Mouse (Mus musculus) kidney, adult 18-20 months (tissue): ENCODE data around the gene Slamf6.
"Not testable (repeated sequence)": the region's sequence is repeated elsewhere in the genome, so short reads cannot be mapped to it uniquely, and the experiment has no call there.

Experiments
- DNase-seq: peaks from one replicate; pipeline ENCODE4 v3.0.0; 2021

Gene Slamf6

DNA sequence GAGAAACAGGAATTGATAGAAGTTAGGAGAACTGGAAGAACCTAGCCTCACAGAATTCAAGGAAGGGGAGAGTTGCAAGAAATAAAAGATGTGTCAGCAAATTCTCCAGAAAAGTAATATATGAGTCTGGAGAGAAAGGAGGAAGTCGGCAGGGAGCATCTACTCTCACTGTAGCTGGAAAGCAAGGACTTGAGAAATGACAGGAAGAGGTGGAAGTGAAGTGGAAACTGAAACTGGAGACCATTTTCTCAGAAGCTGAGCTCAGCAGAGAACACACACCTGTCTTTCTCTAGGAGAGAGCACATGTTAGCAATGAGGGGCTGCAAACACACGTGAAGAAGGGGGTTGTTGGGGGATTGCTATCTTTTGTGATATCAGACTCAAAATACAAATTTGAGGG lies 40.1 kb downstream of the Slamf6 start:
- no peak for DNase-seq

DNA sequence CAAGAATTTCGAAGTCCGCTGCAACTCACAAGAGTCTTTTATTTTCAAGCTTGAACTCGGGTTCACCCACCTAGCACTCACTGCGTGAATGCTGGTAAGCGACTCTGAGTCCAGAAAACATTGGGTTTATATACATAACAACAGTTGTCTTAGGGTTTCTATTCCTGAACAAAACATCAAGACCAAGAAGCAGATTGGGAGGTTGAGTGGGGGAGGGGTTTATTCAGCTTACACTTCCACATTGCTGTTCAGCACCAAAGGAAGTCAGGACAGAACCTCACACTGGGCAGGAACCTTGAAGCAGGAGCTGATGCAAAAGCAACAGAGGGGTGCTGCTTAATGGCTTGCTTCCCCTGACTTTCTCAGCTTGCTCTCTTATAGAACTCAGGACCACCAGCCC lies 43.4 kb downstream of the Slamf6 start:
- DNase-seq, result no peak

GRCm38 (mm10) chr1:171961704-171962103 lies 44.4 kb downstream of the Slamf6 start:
- no peak for DNase-seq

- DNase-seq, result no peak
These were observed 46.3 kb downstream of the Slamf6 start for GRCm38 (mm10) chr1:171963613-171964012.

- DNase-seq, result no peak
These were observed 48.9 kb downstream of the Slamf6 start for GRCm38 (mm10) chr1:171966054-171966790.

DNA sequence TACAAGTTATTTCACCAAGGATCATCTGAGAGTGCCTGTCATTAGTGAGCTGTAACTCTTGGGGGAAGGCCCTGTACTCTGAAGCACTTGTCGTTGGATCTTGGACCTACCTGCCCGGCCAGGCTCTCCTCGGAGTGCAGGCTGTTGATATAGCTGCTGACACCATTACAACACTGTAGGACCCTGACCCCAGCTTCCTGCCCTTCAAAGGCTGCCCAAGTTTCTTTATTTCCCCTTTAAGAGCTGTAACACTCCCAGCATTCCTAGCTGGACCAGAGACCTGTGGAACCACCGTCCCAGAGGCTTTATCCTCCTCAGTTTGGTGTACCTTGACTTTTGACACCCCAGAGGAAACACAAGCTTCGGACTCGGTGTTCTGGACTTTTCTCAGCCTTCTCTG lies 51.9 kb downstream of the Slamf6 start:
- no peak for DNase-seq

GRCm38 (mm10) chr1:171970854-171971586 lies 53.7 kb downstream of the Slamf6 start:
- DNase-seq, result no peak

DNA sequence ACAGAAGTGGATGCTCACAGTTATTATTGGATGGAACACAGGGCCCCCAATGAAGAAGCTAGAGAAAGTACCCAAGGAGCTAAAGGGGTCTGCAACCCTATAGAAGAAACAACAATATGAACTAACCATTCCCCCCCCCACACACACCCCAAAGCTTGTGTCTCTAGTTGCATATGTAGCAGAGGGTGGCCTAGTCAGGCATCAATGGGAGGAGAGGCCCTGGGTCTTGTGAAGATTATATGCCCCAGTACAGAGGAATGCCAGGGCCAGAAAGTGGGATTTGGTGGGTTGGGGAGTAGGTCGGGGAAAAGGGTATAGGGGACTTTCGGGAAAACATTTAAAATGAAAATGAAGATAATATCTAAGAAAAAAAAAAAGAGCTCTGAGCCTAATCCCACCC lies 57.0 kb downstream of the Slamf6 start:
- DNase-seq, result not testable (repeated sequence)

DNA sequence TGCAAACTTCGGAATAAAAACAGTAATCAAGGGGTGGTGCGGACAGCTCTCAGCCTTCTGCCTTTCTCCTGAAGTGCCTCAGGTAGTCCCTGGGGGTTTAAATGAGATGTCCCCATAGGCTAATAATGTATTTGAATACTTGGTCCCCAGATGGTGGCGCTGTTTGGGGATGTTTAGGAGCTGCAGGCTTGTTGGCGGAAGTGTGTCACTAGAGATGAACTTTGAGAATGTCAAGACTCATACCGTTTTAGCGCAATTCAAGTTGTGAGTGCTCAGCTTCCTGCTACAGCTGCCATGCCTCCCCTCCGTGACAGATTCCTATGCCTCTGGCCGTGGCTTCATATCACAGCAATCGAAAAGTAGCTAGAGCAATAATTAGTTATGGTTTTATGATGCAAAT lies 58.1 kb downstream of the Slamf6 start:
- no peak for DNase-seq

- no peak for DNase-seq
These were observed 58.5 kb downstream of the Slamf6 start for GRCm38 (mm10) chr1:171975831-171976230.

DNA sequence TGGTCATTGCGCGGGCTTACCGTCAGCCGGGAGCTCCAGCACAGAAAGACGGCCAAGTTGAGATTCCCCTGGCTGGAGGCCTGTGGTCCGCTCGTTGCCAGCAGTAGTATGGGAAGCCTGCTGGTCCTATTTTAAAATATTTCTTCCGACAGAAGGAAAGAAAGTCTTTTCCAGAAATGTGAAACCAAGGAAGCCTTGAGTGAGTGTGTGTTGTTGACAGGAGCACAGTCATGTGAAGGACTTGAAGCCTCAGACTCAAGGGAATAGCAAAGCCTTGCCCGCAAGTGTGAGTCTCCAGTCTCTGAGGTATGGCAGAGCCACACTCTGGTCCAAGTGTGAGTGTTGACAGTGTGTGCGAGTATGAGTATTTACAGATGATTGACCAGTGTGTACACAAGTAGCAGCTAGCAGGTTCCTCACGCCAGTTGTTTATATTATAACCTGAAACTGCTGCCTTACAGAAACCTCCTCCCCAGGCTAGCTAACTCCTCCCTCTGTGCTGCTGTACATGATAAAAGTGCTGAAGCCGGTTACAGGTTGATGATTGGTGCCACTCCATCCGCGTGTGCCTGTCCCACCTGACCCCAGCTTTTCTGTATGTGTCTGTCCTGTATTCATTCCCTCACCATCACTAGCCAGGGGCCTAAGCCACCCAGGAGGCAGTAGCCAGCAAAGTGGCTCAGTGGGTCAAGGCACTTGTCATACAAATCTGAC lies 59.7 kb downstream of the Slamf6 start:
- no peak for DNase-seq

DNA sequence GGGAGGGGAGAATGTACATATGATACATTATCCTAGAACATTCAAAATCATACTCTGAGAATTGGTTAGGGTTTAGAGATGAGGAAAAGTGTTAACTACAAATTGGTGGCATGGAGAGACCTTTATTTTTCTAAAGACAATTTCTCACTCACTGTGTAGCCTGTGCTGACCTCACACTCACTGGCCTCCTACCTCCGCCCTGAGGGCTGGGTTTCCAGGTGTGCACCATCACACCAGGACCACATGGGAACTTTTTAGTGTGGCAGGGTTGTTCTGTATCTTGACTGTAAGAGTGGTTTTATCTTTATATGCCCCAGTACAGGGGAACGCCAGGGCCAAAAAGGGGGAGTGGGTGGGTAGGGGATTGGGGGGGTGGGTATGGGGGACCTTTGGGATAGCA lies 60.6 kb downstream of the Slamf6 start:
- no peak for DNase-seq

GRCm38 (mm10) chr1:171979969-171980730 lies 62.8 kb downstream of the Slamf6 start:
- DNase-seq, result no peak

DNA sequence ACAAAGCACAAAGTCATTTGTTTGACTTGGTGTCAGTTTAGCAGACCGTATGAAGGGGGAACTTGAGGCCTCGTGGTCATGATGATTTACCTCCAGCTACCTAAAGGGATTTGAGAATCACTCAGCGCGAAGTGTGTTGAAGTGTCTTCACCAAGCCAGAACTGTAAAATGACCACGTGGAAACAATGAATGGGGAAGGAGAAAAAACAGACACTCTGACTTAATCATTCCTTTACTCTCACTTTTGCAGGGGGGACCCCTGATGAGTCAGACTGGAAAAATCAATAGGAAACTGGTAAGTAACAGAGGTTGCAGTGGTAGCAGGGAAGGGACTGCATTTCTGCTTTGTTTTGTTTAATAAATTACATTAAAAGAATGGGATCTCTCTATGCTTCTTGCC lies 64.9 kb downstream of the Slamf6 start:
- no peak for DNase-seq

GRCm38 (mm10) chr1:171982740-171983139 lies 65.4 kb downstream of the Slamf6 start:
- DNase-seq, result no peak

DNA sequence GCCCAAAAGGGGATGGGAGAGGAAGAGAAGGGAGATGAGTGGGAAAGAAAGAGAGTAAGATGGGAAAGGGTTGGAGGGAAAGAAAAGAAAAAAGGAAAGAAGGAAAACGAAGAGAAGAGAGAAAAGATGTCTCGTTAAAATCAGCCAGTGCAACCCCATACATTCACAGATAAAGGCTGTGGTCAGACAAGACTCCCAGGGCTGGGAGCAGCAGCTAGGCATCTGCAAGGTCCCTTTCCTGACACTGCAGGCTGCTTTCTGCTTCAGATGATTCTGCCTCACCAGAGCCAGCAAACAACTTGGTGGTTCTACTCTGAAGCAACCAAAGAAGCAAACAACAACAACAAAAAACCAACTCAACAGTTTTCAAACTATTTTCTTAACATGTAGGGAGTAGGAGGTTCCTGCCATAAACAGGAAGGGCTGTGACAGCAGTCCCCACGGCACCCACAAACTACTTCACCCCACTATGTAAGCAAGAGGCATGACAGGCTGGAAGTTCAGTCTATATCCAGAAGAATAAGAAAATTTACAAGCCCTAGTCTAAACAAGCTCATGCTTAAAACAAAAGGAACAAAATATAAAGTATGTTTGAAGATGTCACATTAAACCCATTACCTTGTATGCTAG lies 66.2 kb downstream of the Slamf6 start:
- no peak for DNase-seq

GRCm38 (mm10) chr1:171984121-171984520 lies 66.8 kb downstream of the Slamf6 start:
- no peak for DNase-seq

DNA sequence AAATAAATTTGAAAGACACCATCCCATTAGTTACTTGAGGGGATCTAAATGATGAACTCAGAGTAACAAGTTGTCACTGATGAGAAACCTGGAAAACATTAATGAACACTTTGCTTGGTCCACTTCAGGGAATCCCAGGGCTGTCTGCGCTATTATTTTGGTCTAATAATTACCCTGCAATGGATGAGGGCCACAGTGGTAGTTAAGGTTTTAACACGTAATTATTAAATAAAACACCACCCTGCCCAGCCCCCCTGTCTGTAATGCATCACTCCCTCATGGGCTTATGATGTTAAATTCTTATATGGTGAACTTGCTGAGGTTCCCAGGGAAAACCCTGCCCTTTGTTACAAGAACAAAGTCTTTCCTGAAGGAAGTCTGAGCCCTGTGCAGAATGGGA lies 74.6 kb downstream of the Slamf6 start:
- DNase-seq, result no peak

DNA sequence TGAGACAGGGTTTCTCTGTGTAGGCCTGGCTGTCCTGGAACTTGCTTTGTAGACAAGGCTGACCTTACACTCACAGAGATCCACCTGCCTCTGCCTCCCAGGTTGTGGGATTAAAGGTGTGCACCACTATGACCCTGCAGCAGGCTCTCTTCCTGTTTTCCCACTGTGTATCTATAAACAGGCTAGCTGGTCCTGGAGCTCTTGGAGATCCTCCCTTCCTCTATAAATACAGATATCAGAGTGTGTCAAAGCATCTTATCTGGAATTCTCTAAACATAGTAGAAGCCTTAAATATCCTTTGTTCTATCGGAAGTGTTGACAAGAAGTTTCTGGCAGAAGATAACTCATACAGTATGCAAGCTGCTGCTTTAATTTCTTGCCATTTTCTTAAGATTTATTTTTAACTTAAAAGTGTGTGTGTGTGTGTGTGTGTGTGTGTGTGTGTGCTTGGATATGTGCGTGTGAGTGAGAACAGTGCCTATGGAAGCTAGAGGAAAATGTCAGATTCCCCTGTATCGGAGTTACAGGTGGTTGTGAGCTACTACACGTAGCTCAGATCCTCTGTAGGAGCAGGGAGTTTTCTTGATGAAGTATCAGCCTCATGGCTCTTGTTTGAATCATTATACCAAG lies 75.7 kb downstream of the Slamf6 start:
- no peak for DNase-seq

GRCm38 (mm10) chr1:171994501-171994900 lies 77.2 kb downstream of the Slamf6 start:
- no peak for DNase-seq

DNA sequence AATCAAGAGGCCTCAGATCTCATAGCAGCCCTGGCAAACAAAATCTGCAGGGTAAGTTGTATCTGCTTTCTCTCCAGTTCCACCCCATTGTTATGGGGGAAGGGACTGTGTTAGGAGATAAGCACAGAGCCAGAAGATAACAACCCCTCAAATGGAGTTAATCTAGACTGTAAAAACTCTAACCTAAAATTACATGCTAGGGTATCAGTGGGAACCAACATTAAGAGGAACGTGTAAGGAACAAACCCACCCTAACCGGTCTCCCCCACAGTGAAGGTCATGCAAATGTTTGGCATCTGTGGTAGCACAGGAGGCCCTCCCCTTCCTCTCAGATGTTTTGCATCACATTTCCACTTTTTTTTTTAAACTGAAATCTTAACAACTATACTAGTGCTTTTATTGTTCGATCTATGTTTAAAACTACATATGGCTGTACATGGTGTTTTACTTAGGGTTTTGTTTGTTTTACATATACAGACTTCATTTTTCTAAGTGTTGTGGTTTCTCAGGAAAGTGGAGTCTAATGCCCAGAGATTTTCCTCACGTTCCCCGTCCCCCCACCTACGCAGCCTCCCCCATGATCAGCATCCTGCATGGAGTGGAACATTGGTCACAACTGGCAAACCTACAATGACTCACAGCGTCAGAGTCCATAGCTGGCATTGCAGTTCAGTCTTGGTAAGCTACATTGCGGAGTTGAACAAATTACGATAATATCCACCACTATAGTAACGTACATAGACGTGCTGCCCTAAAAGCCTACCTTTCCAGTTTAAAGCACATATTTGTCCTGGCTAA lies 77.8 kb downstream of the Slamf6 start:
- no peak for DNase-seq
